Mouse (Mus musculus) neural tube, embryonic 15.5 days (tissue): ENCODE results near the gene Slc43a3. TPM values are rescaled to one million over a fixed set of nuclear protein-coding genes. Genes with fewer than 3 reads are reported as not detected.
"Not testable (repeated sequence)": the region's sequence is repeated elsewhere in the genome, so short reads cannot be mapped to it uniquely, and the experiment has no call there.

Source experiments
- ATAC-seq: fragments of 200-750 bp; cut with Nextera tagmentation; 2 replicates; pipeline ENCODE4 v1.8.0; 2017; ENCODE audit warnings: mild to moderate bottlenecking, moderate TSS enrichment, moderate library complexity; ENCODE audit not compliant: low FRiP score
- H3K27ac ChIP-seq: fragments of 300-500 bp; sonication (generic); replicated peaks from 2 replicates; pipeline ENCODE4 v1.5.1; 2015; ENCODE audit warnings: mild to moderate bottlenecking, inconsistent platforms
- H3K27me3 ChIP-seq: fragments of 300-500 bp; sonication (generic); replicated peaks from 2 replicates; pipeline ENCODE4 v1.6.1; 2015; ENCODE audit warnings: inconsistent platforms
- H3K36me3 ChIP-seq: fragments of 300-500 bp; sonication (generic); 2 replicates; pipeline ENCODE4 v1.6.1; 2015; ENCODE audit warnings: inconsistent platforms
- H3K4me1 ChIP-seq: fragments of 300-500 bp; sonication (generic); 2 replicates; pipeline ENCODE4 v1.6.1; 2015; ENCODE audit warnings: inconsistent platforms
- H3K4me2 ChIP-seq: fragments of 300-500 bp; sonication (generic); 2 replicates; pipeline ENCODE4 v1.6.1; 2015; ENCODE audit warnings: inconsistent platforms, mild to moderate bottlenecking, moderate library complexity
- H3K4me3 ChIP-seq: fragments of 300-500 bp; sonication (generic); replicated peaks from 2 replicates; pipeline ENCODE4 v1.5.1; 2015; ENCODE audit warnings: mild to moderate bottlenecking, inconsistent platforms
- H3K9ac ChIP-seq: fragments of 300-500 bp; sonication (generic); replicated peaks from 2 replicates; pipeline ENCODE4 v1.6.1; 2015; ENCODE audit warnings: mild to moderate bottlenecking, inconsistent platforms
- H3K9me3 ChIP-seq: fragments of 300-500 bp; sonication (generic); replicated peaks from 2 replicates; pipeline ENCODE4 v1.6.1; 2016; ENCODE audit warnings: inconsistent platforms
- WGBS: fragments of 180-500 bp; shearing (Covaris S2); methylation state at CpG from one replicate; pipeline ENCODE4 v1.1.7; 2015; ENCODE audit warnings: mixed read lengths; 5-methylcytosine and 5-hydroxymethylcytosine counted together
- polyA plus RNA-seq: library from polyadenylated mRNA; unstranded; fragments of >200 nt; fragmentation: Nextera tagmentation; extraction: Ambion mirVana; gene quantifications from 2 replicates; pipeline ENCODE4 v1.2.1, GENCODE M21; 2015

The Slc43a3 gene
- 5.7 and 15.2 TPM in 2 replicates for polyA plus RNA-seq

- Histone ChIP-seq H3K27me3 (no peaks in the 10 kb centered on the region), H3K36me3 (no peaks in the 10 kb centered on the region), H3K4me2 (peak within 1 kb of the TSS; percentile 52), H3K9ac (no peak within 1 kb of the TSS), H3K4me3 (peak within 1 kb of the TSS; percentile 32), H3K4me1 (no peaks in the 10 kb centered on the region), H3K27ac (no peak within 1 kb of the TSS), H3K9me3 (no peaks in the 10 kb centered on the region)
- WGBS, result 25% methylated on average over 37 of the region's 38 CpGs
- ATAC-seq, result peak; percentile 63; the same call in 1 of the 2 replicates
These were observed at the start of gene Slc43a3 for GRCm38 (mm10) chr2:84936474-84937429. Gene Slc43a3, plus strand, starts transcription at chr2:84936579.

- 0% methylated on average over 32 of the region's 39 CpGs for WGBS
- Histone ChIP-seq H3K9me3 (no peaks in the 10 kb centered on the region), H3K4me3 (peak overlapping the region; percentile 67), H3K36me3 (no peaks in the 10 kb centered on the region), H3K27ac (no peak overlapping the region), H3K27me3 (peaks cover 80% of the 10 kb centered on the region), H3K9ac (peak overlapping the region; percentile 50), H3K4me1 (peaks cover 53% of the 10 kb centered on the region), H3K4me2 (peak overlapping the region; percentile 81)
- ATAC-seq, result peak; percentile 58
These were observed 49.5 kb upstream of the Slc43a3 start for GRCm38 (mm10) chr2:84886821-84887281.

- under 1% methylated on average over 58 of the region's 58 CpGs for WGBS
- Histone ChIP-seq H3K4me2 (peak overlapping the region; percentile 81), H3K9ac (peak overlapping the region; percentile 50; the same call in 1 of the 2 replicates), H3K27me3 (peaks cover 77% of the 10 kb centered on the region), H3K36me3 (no peaks in the 10 kb centered on the region), H3K4me1 (peaks cover 51% of the 10 kb centered on the region), H3K9me3 (no peaks in the 10 kb centered on the region), H3K27ac (no peak overlapping the region), H3K4me3 (peak overlapping the region; percentile 67)
- peak; percentile 23 for ATAC-seq
These were observed 48.7 kb upstream of the Slc43a3 start for GRCm38 (mm10) chr2:84887411-84888271.

- Histone ChIP-seq H3K9ac (peak overlapping the region; percentile 17; the same call in 1 of the 2 replicates), H3K36me3 (no peaks in the 10 kb centered on the region), H3K4me1 (peaks cover 40% of the 10 kb centered on the region), H3K4me3 (peak overlapping the region; percentile 32), H3K27me3 (peaks cover 67% of the 10 kb centered on the region), H3K4me2 (peak overlapping the region; percentile 81), H3K27ac (no peak overlapping the region), H3K9me3 (no peaks in the 10 kb centered on the region)
- WGBS, result 3% methylated on average over 28 of the region's 28 CpGs
- no peak for ATAC-seq
These were observed 47.6 kb upstream of the Slc43a3 start for GRCm38 (mm10) chr2:84888657-84889315.

- H3K9ac ChIP-seq, result peak overlapping the region; percentile 17; the same call in 1 of the 2 replicates
- no peaks in the 10 kb centered on the region for H3K36me3 ChIP-seq
- no peak overlapping the region for H3K27ac ChIP-seq
- no peak for ATAC-seq
- WGBS, result 11% methylated on average over 14 of the region's 14 CpGs
- peak overlapping the region; percentile 32 for H3K4me3 ChIP-seq
- H3K9me3 ChIP-seq, result no peaks in the 10 kb centered on the region
- peak overlapping the region; percentile 81 for H3K4me2 ChIP-seq
- peaks cover 60% of the 10 kb centered on the region for H3K27me3 ChIP-seq
- H3K4me1 ChIP-seq, result peaks cover 38% of the 10 kb centered on the region
These were observed 46.9 kb upstream of the Slc43a3 start for GRCm38 (mm10) chr2:84889316-84890044.

GRCm38 (mm10) chr2:84890045-84890340 lies 46.4 kb upstream of the Slc43a3 start:
- Histone ChIP-seq H3K27me3 (peaks cover 55% of the 10 kb centered on the region), H3K9me3 (no peaks in the 10 kb centered on the region), H3K36me3 (no peaks in the 10 kb centered on the region), H3K9ac (no peak overlapping the region), H3K27ac (no peak overlapping the region), H3K4me2 (peak overlapping the region; percentile 81; the same call in 1 of the 2 replicates), H3K4me1 (peaks cover 38% of the 10 kb centered on the region), H3K4me3 (no peak overlapping the region)
- 0% methylated on average over 5 of the region's 5 CpGs for WGBS
- no peak for ATAC-seq

GRCm38 (mm10) chr2:84893359-84893758 lies 43.0 kb upstream of the Slc43a3 start:
- Histone ChIP-seq H3K4me2 (no peak overlapping the region), H3K27me3 (peaks cover 26% of the 10 kb centered on the region), H3K4me1 (peaks cover 13% of the 10 kb centered on the region), H3K4me3 (no peak overlapping the region), H3K27ac (no peak overlapping the region), H3K9ac (no peak overlapping the region), H3K36me3 (no peaks in the 10 kb centered on the region), H3K9me3 (no peaks in the 10 kb centered on the region)
- 61% methylated on average over 6 of the region's 6 CpGs for WGBS
- ATAC-seq, result no peak

GRCm38 (mm10) chr2:84895495-84896198 lies 40.7 kb upstream of the Slc43a3 start:
- WGBS, result 72% methylated on average over 4 of the region's 4 CpGs
- Histone ChIP-seq H3K4me3 (no peak overlapping the region), H3K27ac (no peak overlapping the region), H3K9me3 (no peaks in the 10 kb centered on the region), H3K27me3 (peaks cover 13% of the 10 kb centered on the region; the same call in 1 of the 2 replicates), H3K4me2 (no peak overlapping the region), H3K4me1 (no peaks in the 10 kb centered on the region), H3K9ac (no peak overlapping the region), H3K36me3 (no peaks in the 10 kb centered on the region)
- ATAC-seq, result no peak

- not testable (repeated sequence) for H3K9me3 ChIP-seq, ATAC-seq, H3K9ac ChIP-seq, H3K4me2 ChIP-seq, H3K36me3 ChIP-seq, H3K27me3 ChIP-seq, H3K27ac ChIP-seq, H3K4me1 ChIP-seq, H3K4me3 ChIP-seq
- WGBS, result 97% methylated on average over 6 of the region's 6 CpGs
These were observed 39.7 kb upstream of the Slc43a3 start for GRCm38 (mm10) chr2:84896686-84897085.

- Histone ChIP-seq H3K9me3 (no peaks in the 10 kb centered on the region), H3K4me3 (no peak overlapping the region), H3K4me2 (no peak overlapping the region), H3K9ac (no peak overlapping the region), H3K4me1 (no peaks in the 10 kb centered on the region), H3K36me3 (no peaks in the 10 kb centered on the region), H3K27ac (no peak overlapping the region), H3K27me3 (no peaks in the 10 kb centered on the region)
- 62% methylated on average over 3 of the region's 3 CpGs for WGBS
- ATAC-seq, result no peak
These were observed 23.7 kb upstream of the Slc43a3 start for GRCm38 (mm10) chr2:84912722-84913121.
